Mouse (Mus musculus) left cerebral cortex, postnatal 14 days (tissue): ENCODE results near the gene Mavs. TPM values are rescaled to one million over a fixed set of nuclear protein-coding genes. Genes with fewer than 3 reads are reported as not detected.
"Not testable (repeated sequence)": the region's sequence is repeated elsewhere in the genome, so short reads cannot be mapped to it uniquely, and the experiment has no call there.

Experiments used
- DNase-seq, 2 experiments: peaks; one replicate each; pipeline ENCODE4 v3.0.0; 2021 to 2022; ENCODE audit warnings: low spot score in 2 of 2, mixed read lengths in 1 of 2
- intact Hi-C: fragments of 180-260 bp; cut with DNase I; formaldehyde crosslinking; loops from one replicate; pipeline ENCODE4 v1.15.1; 2025
- total RNA-seq, 2 experiments: library from RNA; stranded (reverse); gene quantifications; 2 replicates each; pipeline ENCODE4 v1.2.3; 2021

The Mavs gene
- total RNA-seq, 2 experiments from 2014 or later = 6.3 TPM

DNA sequence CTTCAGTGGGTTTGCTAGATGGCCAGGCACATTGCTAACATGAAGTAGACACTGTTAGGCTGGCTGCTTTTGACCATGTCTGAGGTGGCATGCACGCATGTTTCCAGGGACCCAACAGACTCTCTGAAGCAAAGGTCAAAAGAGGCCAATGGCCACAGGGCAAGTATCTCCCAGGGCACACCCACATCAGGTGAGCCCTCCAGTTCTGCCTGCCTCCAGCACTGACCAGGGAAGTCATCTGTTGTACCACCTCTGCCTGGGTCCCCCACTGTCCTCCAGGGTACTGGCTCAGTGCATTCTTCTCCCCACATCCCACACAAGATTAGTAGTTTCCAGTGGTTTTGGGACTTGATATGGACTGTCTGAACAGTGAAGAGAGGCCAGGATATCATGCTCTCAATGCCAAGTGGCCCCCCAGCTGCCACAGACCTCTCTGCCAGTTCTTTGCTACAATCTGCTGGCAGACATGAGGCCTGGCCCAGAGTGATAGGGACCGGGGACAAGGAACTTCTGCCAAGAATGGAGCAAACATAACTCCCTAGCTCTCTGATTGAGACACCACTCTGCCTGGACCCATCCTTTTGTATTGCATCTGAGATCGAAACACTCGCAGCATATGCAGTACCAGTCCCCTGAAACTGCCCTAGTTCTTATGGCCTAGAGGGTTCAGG, 24.6 kb upstream of the Mavs start:
- DNase-seq = no peak
- intact Hi-C loops = no loop called here

DNA sequence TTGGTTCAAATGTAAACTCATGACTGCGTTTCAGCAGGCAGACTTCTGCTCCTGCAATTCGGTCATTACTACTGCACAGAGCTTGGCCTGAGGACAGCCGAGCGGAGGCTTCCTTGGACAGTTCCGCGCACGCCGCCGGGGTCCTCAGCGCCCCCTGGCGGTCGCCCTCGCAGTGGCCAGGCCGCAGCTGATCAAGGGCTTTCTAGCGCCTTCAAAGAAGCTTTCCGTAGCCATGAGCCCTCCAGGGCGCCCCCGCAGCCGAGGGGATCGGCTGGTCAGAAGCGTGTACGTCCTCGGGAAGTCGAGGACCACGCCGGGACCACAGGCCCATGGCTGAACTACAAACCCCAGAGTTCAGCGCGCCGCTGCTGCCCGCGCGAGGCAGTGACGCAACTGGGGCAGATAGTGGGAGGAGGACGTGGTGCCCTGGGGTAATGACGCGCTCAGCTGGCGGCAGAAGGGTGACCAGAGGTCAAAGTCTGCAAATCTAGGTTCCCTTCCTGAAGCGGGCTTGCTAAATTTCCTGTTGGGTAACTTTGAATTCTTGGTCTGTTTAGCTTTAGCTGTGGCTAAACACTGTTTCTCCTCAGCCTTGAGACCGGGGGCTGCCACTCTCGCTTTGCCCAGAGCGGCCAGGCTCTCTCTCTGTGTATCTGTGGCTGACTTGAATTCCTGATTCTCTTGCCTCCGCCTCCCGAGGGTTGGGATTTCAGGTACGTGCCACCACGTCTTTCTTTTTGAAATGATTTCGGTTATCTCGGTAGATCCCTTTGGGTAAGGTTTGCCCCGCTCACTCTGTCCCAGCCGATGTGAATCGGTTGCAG, 23.7 kb upstream of the Mavs start:
- peak; percentile 95 for DNase-seq
- intact Hi-C loops = loop anchor here (1.0 kb wide), 1 partner anchor 31 kb away; no protein-coding TSS in a partner anchor

GRCm38 (mm10) chr2:131211026-131211615, 22.7 kb upstream of the Mavs start:
- intact Hi-C loops = no loop called here
- DNase-seq = no peak

GRCm38 (mm10) chr2:131213773-131214172, 20.1 kb upstream of the Mavs start:
- intact Hi-C loops = no loop called here
- DNase-seq = no peak

GRCm38 (mm10) chr2:131215941-131216858, 17.7 kb upstream of the Mavs start:
- intact Hi-C loops = no loop called here
- no peak for DNase-seq

DNA sequence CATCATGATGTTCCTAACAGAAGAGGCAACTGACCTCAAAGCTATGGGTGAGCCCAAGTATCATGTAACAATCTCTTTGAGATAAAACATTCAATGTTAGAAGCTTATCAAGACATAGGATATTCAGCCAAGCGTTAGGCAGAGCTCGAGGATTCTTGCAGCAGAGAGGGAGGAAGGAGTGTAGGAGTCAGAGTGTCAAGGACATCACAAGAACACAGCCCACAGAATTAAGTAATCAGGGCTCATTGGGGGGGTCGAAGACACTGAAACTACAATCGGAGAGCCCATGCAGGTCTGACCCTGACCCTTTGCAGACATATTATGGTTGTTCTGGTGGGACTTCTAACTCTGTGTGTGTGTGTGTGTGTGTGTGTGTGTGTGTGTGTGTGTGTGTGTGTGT, 13.8 kb upstream of the Mavs start:
- intact Hi-C loops = no loop called here
- no peak for DNase-seq

DNA sequence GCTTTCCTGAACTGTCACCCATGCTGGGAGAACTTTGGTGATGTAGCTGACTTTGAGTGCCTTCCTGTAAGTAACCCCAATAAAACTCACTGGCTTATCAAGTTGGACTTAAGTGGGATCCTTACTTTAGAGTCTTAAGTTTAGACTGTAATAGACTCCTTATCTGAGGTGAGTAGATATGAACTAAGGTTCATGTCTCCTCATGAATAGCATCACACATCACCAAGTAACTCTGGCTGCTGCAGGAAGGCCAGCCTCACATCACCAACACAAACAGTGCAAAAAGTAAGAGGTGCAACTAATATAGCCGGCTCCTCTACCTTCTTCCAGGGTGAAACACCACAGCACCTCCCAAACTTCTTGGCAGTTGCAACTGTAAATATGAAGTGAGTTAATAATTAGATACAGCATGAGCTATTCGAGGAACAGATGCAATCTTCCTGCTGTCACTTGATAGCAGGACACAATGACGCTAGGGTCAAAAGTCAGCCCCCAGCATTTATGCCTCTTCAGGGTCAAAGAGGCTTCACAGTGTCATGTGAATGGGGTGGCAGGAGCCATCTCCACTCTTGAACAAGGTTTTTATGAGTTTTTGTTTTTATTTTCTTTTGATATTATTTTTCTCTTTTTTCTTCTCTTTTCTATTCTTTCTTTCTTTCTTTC, 11.9 kb upstream of the Mavs start:
- intact Hi-C loops = no loop called here
- no peak for DNase-seq

- intact Hi-C loops = no loop called here
- DNase-seq = peak in 1 of 2 experiments; percentile 15
Observed at GRCm38 (mm10) chr2:131222562-131222961, 11.3 kb upstream of the Mavs start.

DNA sequence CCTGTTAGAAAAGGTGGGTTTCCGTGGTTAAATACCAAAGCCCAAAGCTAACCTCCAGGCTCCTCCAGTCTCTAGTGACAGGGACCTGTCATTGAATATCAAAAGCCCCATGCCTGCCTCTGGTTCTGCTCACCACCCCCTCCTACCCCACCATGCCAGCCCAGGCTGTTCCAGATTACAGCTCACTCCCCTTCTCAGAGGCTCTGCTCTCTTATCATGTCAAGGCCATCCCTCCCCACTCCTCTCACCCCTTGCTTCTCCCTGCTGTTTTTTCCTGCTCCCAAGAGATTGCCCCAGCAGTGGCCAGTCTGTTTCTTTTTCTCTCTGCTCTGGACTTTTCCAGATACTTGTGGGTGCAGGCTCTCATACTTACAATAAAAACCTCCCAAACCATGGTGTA, 10.3 kb upstream of the Mavs start:
- intact Hi-C loops = no loop called here
- DNase-seq = no peak

DNA sequence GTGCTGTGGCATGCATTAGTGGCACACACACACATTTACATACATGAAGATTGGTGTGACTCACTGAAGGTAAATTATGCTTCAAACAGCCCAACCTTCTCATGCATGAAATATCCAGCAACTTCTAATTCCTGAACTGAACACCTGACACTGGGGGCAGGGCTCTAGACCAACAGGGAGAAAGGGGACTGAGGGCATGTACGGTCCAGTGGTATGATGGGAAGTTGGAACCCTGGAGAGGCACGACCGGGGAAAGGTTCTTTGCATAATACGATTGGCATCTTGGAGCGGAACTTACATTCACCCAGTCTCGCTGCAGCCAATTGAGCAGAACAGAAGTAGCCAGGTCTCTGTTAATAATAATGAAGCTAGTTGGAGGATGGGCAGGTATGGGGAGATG, 8.7 kb upstream of the Mavs start:
- no peak for DNase-seq
- intact Hi-C loops = no loop called here

DNA sequence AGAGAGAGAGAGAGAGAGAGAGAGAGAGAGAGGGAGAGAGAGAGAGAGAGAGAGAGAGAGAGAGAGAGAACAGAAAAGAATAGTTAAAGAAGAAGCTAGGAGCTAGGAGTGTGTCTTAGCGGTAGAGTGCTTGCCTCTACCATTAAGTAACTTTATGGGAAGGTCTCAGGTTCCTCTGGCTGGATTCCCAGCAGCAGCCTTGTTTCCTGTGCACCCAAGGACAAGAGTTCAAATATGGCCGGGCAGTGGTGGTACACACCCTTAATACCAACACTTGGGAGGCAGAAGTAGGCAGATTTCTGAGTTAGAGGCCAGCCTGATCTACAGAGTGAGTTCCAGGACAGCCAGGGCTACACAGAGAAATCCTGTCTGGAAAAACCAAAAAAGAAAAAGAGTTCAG, 7.2 kb upstream of the Mavs start:
- intact Hi-C loops, DNase-seq: not testable (repeated sequence)

DNA sequence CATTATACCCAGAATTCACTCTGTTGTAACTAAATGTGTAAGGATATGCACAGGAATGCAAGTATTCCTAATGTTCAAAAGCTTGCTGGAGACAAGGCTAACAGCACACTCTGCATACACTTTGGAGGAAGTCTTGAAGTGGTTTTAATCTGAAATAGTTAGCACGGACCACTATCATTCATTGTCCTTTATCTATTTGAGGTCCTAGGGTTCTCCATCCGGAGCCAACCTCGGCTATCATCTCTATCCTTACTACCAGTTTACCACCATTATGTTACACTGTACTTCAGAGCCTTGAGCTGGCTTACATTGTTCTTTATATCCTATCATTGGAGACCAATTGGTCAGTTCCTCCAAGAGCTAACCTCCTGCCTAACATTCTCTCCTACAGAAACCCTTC, 6.6 kb upstream of the Mavs start:
- DNase-seq = no peak
- intact Hi-C loops = no loop called here

DNA sequence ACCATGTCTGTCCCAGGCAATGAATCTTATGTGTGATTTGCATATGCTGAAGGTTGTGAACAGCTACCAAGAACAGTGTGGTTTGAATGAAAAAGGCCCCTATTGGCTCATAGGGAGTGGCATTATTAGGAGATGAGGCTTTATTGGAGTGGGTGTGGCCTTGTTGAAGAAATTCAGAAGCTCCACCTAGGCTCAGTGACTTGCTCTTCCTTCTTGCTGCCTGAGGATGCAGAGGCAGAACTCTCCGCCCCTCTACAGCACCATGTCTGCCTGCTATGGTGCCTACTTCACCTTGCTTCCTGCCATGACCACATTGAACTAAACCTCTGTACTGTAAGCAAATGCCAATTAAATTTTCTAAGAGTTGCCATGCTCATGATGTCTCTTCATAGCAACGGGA, 1.3 kb upstream of the Mavs start:
- intact Hi-C loops = no loop called here
- DNase-seq = no peak

DNA sequence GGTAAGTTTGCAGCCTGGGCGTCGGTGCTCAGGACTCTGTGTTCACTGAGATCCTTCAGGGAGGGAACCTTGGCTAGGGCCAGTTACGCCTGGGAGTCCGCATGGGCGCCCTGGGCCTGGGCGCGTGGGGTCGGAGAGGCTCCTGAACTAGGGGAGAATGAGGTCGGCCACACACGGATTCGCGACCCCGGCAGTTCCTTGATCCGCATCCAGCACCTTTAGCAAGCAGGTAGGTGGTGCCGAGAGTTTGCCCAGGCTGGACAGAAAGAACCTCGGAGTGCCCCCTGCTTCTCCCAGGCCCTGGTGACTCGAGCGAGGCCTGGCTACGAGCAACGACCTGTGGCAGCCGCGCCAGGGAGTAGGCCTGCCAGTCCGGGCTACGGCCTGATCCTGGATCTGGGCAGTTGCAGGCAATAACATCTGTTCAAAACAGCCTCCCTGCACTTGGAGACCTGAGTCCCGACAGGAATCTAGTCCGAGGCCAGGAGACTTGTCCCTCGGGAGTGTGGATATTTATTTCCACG, 326 bp downstream of the Mavs start:
- intact Hi-C loops = no loop called here
- DNase-seq = no peak

DNA sequence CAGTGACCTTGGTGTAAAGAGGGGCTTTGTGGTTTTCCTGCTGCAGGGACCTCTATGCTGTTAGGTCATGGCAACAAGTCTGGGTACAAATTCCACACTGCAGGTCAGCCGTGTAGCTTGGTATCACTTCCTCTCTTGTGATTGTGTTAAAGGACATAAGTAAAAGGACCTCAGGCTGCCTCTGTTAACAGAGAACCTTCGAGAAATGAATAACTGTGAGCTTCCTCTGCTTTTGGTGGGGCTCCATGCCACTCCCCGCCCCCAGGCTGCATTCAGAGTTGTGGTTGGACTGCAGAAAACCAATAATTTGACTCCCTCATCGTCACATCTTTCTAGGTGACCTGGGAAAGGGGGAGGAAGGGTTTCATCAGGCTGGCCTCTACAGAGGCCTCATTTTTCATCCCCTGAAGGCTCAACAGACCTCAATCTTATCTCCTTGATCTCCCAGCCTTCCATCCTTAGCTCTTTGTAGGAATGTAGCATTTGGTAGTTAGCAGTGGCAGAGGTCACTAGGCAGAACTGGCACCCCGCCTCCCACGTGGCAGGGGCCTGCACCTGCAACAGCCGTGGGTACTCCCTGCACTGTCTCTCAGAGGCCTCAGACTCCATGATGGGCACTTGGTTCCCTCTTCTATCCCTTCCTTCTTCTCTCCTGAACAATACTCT, 1.2 kb downstream of the Mavs start:
- DNase-seq = no peak
- intact Hi-C loops = no loop called here

DNA sequence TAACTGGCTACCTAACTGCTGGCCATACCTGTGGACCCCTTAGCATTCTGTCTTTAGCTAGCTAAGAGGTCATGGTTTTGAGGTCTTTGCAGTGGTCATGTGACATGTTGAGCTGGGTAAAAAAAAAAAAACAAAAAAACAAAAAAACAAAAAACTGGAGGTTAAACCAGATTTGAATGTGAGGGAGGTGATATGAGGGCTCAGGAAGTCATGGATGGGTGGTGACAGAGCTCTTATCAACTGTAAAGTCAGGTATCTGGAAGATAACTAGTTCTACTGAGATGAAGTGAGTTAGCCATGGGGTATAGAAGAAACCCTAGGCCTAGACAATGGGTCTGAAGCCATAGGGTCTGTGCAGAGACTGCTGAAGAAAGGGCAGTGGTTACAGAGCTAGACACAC, 8.3 kb downstream of the Mavs start:
- intact Hi-C loops = no loop called here
- no peak for DNase-seq

DNA sequence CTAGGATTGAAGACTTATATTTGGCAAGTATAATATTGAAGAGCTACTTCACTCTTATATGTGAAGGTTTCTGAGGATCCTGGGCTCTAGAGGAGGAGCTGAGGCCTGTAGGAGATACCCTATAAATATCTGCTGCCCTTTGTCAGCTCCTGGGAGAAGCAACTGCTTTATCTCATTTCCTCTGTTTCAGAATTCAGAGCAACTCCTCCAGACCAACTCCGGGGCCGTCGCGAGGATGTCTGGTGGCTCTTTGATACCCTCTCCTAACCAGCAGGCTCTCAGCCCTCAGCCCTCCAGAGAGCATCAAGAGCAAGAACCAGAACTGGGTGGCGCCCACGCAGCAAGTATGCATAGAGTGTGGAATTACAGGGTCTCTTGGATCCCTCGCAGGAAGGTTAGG, 9.1 kb downstream of the Mavs start:
- intact Hi-C loops = no loop called here

DNA sequence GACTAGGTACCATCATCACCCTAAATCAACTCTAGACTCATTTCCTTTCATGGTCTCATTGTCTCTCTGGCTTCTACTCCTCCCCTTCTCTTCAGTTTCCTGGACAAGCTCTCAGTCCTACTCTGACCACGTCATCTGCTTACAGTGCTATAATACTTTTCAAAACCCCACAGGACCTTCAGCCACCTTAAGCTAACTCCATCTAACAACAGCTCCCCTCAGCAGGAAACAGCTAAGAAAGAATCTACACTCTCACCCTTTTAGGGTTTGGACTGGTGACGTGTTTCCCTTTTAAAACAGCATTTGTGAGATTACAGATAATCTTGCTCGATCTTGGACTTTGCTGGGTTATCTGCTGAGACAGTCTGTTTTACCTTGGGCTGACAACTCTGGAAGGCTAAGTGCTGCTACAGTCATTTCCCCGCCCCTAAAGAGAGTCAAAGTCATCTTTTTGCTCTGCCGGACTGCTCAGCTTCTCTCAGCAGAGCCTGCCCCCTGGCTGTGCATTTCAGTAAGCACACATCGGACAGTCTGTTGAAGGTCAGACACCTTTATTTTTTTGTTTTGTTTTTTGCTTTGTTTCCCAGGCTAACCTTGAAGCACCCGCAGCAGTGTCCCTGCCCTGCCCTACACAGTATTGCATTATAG, 19.9 kb downstream of the Mavs start:
- intact Hi-C loops = loop anchor here (5.0 kb wide), 1 partner anchor 157 kb away; no protein-coding TSS in a partner anchor
- peak; percentile 25 to 51 for DNase-seq

More for the DNA sequence above, 9.1 kb downstream of the Mavs start:
- DNase-seq = no peak
